Mouse (Mus musculus): Measurements from ENCODE around the gene Lrrc8b. TPM values are rescaled to one million over a fixed set of nuclear protein-coding genes. Genes with fewer than 3 reads are reported as not detected.

Gene Lrrc8b
- polyA plus RNA-seq, 1 experiment from 2014 or later: 11.3 TPM

DNA sequence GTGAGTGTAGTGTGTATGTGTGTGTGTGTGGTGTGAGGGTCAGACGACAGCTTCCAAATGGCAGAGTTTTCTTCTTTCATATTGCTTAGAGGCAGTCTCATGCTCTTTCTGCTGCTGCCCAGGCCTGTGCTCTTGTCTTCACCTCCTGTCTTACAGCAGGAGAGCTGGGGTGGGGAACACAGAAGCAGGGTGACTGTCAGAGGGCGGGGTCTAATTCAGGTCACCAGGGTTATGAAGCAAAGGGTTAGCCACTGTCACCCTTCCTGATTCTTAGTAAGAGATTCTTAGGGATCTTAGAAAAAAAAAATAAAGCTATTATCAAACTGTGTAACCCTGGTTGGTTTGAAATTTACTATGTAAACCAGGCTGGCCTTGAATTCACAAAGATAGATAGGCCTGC lies 10.0 kb downstream of the Lrrc8b start:
- H3K9ac ChIP-seq: no peak overlapping the region
- H3K27me3 ChIP-seq (ENCODE audit: insufficient read depth, low read length): no peaks in the 10 kb centered on the region
- no peak overlapping the region for H3K4me3 ChIP-seq (ENCODE audit: low read depth, low read length)
- no peak overlapping the region for H3K4me2 ChIP-seq
- TF ChIP-seq CTCF (IDR thresholded peaks at IDR 0.05; ENCODE audit: low read depth): no peak
- ATAC-seq (ENCODE audit: insufficient read depth): no peak
- H3K4me1 ChIP-seq (ENCODE audit: insufficient read depth): no peaks in the 10 kb centered on the region
- no peaks in the 10 kb centered on the region for H3K9me3 ChIP-seq (ENCODE audit: low read depth, low read length)
- 95% methylated on average over 2 of the region's 2 CpGs for WGBS
- H3K27ac ChIP-seq (ENCODE audit: low read depth): no peak overlapping the region
- no peak for DNase-seq
- no peaks in the 10 kb centered on the region for H3K36me3 ChIP-seq (ENCODE audit: insufficient read depth)

DNA sequence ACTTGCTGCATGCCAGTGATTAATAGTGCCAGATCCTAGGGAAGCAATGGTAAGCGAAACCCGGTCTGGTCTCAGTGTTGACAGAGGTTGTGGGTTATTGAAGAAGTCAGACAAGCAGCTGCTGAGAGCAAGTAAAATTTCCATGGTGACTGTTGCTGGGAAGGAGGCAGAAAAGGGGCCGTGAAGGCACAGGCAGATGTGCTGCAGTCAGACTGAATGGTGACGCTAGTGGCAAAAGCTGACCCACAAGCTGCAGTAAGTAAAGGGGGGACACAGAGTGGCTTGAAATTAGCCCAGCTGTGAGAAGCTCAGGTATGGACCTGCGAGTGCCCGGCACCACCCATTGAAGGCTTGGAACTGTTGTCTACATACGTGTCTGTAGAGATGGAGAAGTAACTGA lies 11.8 kb downstream of the Lrrc8b start:
- no peak overlapping the region for H3K4me2 ChIP-seq
- no peak for ATAC-seq (ENCODE audit: insufficient read depth)
- H3K9ac ChIP-seq: no peak overlapping the region
- no peak for DNase-seq
- no peak overlapping the region for H3K27ac ChIP-seq (ENCODE audit: low read depth)
- H3K27me3 ChIP-seq (ENCODE audit: insufficient read depth, low read length): no peaks in the 10 kb centered on the region
- H3K4me1 ChIP-seq (ENCODE audit: insufficient read depth): no peaks in the 10 kb centered on the region
- WGBS: 71% methylated on average over 7 of the region's 7 CpGs
- TF ChIP-seq CTCF (IDR thresholded peaks at IDR 0.05; ENCODE audit: low read depth): no peak
- H3K4me3 ChIP-seq (ENCODE audit: low read depth, low read length): no peak overlapping the region
- H3K36me3 ChIP-seq (ENCODE audit: insufficient read depth): no peaks in the 10 kb centered on the region
- no peaks in the 10 kb centered on the region for H3K9me3 ChIP-seq (ENCODE audit: low read depth, low read length)

DNA sequence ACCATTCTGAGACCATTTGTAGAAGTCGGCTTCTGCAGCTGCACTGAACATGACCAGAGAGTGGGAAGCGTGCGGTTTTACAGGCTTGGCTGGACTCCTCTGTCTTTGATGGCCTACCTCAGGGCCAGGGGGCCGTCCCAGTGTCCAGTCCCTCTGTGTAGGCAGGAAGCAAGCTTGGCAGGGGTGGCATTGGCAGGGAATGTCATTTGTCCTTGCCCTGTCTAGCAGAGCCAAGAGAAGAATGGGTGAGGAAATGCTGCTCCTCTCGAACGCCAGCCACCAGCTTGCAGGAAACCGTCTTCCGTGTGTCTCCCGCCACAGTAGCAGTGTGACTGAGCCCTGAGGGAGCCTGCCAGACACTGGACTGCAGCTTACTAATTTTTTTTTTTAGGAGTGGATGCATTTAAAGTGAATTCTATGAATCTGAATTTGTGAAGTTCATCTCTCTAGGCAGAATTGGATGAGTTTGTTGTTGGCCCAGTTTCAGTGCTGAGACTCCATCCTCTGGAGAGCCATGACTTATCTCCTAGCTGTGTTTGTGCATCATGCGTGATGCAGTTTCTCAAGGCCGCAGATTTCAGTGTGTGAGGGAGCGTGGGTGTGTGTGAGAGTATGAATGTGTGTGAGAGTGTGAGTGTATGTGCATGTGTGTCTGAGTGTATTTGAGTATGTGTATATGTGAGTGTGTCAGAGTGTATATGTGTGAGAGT lies 12.8 kb downstream of the Lrrc8b start:
- Histone ChIP-seq H3K36me3 (ENCODE audit: insufficient read depth) (no peaks in the 10 kb centered on the region), H3K27me3 (ENCODE audit: insufficient read depth, low read length) (no peaks in the 10 kb centered on the region), H3K4me1 (ENCODE audit: insufficient read depth) (no peaks in the 10 kb centered on the region), H3K4me3 (ENCODE audit: low read depth, low read length) (no peak overlapping the region), H3K4me2 (no peak overlapping the region), H3K9ac (no peak overlapping the region), H3K27ac (ENCODE audit: low read depth) (peak overlapping the region; percentile 46; the same call in 1 of the 2 replicates), H3K9me3 (ENCODE audit: low read depth, low read length) (no peaks in the 10 kb centered on the region)
- ATAC-seq (ENCODE audit: insufficient read depth) (peak; percentile 63; the same call in 1 of the 2 replicates), DNase-seq (peak; percentile 43)
- no peak for TF ChIP-seq CTCF (IDR thresholded peaks at IDR 0.05; ENCODE audit: low read depth)
- 66% methylated on average over 12 of the region's 12 CpGs for WGBS

DNA sequence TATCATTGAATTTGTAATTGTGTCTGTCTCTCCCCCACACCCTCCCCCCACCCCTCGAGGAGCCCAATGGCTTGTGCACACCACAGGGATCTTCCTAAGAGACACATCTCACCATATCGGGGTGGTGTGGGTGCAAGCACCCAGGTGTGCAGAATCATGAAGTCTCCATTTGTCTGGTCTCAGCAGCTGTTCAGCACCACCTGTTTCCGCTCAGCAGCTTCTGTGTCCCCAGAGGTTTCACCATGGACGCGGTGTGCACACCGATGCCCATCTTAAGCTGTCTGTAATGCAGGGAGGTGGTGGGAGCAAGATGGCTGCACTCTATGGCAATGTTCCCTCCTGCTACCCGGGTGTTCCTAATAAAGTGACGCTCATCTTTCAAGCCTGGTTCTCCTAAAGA lies 14.6 kb downstream of the Lrrc8b start:
- Histone ChIP-seq H3K4me2 (no peak overlapping the region), H3K4me1 (ENCODE audit: insufficient read depth) (no peaks in the 10 kb centered on the region), H3K27me3 (ENCODE audit: insufficient read depth, low read length) (no peaks in the 10 kb centered on the region), H3K36me3 (ENCODE audit: insufficient read depth) (no peaks in the 10 kb centered on the region), H3K9ac (no peak overlapping the region), H3K9me3 (ENCODE audit: low read depth, low read length) (no peaks in the 10 kb centered on the region), H3K27ac (ENCODE audit: low read depth) (no peak overlapping the region), H3K4me3 (ENCODE audit: low read depth, low read length) (no peak overlapping the region)
- TF ChIP-seq CTCF (IDR thresholded peaks at IDR 0.05; ENCODE audit: low read depth): no peak
- DNase-seq: no peak
- 85% methylated on average over 8 of the region's 8 CpGs for WGBS
- no peak for ATAC-seq (ENCODE audit: insufficient read depth)

DNA sequence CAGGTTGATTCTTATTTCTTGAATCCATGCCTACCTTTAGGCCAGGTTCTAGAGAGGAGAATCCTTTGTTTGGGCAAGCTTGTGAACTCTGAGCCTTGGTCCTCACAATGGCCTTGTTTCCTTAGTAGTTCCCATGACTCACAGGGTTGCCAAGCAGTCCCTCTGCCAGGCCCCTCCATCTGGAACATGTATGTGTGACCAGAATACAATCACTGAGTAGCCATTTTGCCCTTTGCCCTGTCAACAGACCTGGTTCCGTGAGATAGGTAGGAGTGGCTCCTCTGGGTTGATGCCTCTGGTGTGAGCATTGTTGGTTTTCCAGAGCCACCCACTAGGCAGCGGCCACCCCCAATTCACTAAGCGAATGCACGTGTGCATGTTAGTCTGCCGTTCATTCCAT lies 24.0 kb downstream of the Lrrc8b start:
- H3K27me3 ChIP-seq (ENCODE audit: insufficient read depth, low read length): no peaks in the 10 kb centered on the region
- H3K4me3 ChIP-seq (ENCODE audit: low read depth, low read length): no peak overlapping the region
- no peak for ATAC-seq (ENCODE audit: insufficient read depth)
- H3K27ac ChIP-seq (ENCODE audit: low read depth): no peak overlapping the region
- no peak for TF ChIP-seq CTCF (IDR thresholded peaks at IDR 0.05; ENCODE audit: low read depth)
- no peaks in the 10 kb centered on the region for H3K36me3 ChIP-seq (ENCODE audit: insufficient read depth)
- no peak overlapping the region for H3K9ac ChIP-seq
- no peaks in the 10 kb centered on the region for H3K9me3 ChIP-seq (ENCODE audit: low read depth, low read length)
- H3K4me1 ChIP-seq (ENCODE audit: insufficient read depth): no peaks in the 10 kb centered on the region
- H3K4me2 ChIP-seq: no peak overlapping the region
- 88% methylated on average over 5 of the region's 5 CpGs for WGBS
- no peak for DNase-seq

DNA sequence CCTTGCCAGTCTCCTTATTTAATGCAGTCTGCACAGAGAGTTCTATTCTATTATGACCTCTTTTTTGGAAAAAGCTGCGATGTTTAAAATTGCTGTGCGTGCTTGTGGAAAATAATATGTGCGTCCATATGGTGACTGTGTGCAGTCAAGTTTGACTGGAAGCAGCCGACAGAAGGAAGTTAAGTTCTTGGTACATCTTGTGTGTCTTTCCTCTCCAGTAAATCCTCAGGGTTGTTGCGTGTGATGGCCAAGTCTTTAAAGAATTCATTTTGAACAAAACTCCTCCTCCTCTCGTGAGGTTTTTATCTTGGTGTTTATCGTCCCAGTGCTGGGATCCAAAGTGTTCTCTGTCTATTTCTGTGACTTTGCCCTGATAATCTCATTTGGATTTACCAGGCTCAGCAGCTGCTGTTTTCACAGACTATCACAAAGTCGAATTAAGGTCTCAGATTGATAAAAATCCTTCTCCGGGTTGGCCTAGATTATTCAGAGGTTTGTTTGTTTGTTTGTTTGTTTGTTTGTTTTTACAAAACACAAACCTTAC lies 25.5 kb downstream of the Lrrc8b start:
- H3K4me3 ChIP-seq (ENCODE audit: low read depth, low read length): no peak overlapping the region
- no peak for TF ChIP-seq CTCF (IDR thresholded peaks at IDR 0.05; ENCODE audit: low read depth)
- H3K4me2 ChIP-seq: no peak overlapping the region
- DNase-seq (no peak), ATAC-seq (ENCODE audit: insufficient read depth) (no peak)
- H3K9ac ChIP-seq: no peak overlapping the region
- H3K27ac ChIP-seq (ENCODE audit: low read depth): no peak overlapping the region
- WGBS: 69% methylated on average over 9 of the region's 9 CpGs
- H3K27me3 ChIP-seq (ENCODE audit: insufficient read depth, low read length): no peaks in the 10 kb centered on the region
- no peaks in the 10 kb centered on the region for H3K9me3 ChIP-seq (ENCODE audit: low read depth, low read length)
- H3K4me1 ChIP-seq (ENCODE audit: insufficient read depth): no peaks in the 10 kb centered on the region
- H3K36me3 ChIP-seq (ENCODE audit: insufficient read depth): no peaks in the 10 kb centered on the region

DNA sequence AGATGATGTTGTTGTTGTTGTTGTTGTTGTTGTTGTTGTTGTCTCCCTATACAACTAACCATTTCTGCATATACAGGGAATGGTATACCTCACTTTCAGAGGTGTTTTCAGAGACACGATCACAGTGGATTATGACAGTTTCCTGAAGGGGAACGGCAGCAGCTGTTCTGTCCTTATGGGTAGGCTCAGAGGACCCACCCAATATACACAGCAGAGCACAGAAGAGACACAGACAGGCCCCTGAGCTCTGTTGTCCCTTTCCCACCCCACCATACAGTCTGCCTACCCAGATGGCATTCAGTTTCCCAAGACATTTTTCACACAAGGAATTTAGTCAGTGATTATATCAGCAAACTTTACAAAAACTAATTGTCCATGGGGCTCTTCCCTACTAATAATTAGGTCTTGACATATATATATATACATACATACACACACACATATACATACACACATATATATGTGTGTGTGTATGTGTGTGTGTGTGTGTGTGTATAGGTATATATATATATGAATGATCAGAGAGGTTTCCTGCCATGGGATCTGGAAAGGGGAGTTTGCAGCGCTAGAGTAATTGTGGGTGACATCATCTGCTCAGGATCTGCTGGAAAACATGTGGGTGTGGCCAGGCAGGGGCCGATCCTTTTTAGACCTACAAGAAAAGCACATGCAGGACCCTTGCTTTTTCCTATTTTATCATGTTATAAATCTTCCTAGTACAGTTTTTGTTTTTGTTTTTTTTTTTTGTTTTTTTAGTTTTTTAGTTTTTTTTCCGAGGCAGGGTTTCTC lies 26.8 kb downstream of the Lrrc8b start:
- Histone ChIP-seq H3K36me3 (ENCODE audit: insufficient read depth) (no peaks in the 10 kb centered on the region), H3K9ac (no peak overlapping the region), H3K4me3 (ENCODE audit: low read depth, low read length) (no peak overlapping the region), H3K9me3 (ENCODE audit: low read depth, low read length) (no peaks in the 10 kb centered on the region), H3K4me1 (ENCODE audit: insufficient read depth) (no peaks in the 10 kb centered on the region), H3K4me2 (no peak overlapping the region), H3K27ac (ENCODE audit: low read depth) (no peak overlapping the region), H3K27me3 (ENCODE audit: insufficient read depth, low read length) (no peaks in the 10 kb centered on the region)
- 0 out of 2 replicates have a peak, but pooled peaks have one; percentile 7 for ATAC-seq (ENCODE audit: insufficient read depth)
- 69% methylated on average over 5 of the region's 5 CpGs for WGBS
- TF ChIP-seq CTCF (IDR thresholded peaks at IDR 0.05; ENCODE audit: low read depth): no peak
- DNase-seq: peak; percentile 27

Data from lung, embryonic 14.5 days (tissue).